Mouse (Mus musculus) lung, postnatal 0 days (tissue): ENCODE results near the gene Arhgap25. TPM values are rescaled to one million over a fixed set of nuclear protein-coding genes. Genes with fewer than 3 reads are reported as not detected.
A peak's percentile ranks its signal among the peaks of the same experiment; 100 is the strongest.
"Not testable (repeated sequence)": the region's sequence is repeated elsewhere in the genome, so short reads cannot be mapped to it uniquely, and the experiment has no call there.

Source experiments
- ATAC-seq: fragments of 200-750 bp; cut with Nextera tagmentation; 2 replicates; pipeline ENCODE4 v1.8.0; 2017; ENCODE audit warnings: moderate library complexity
- DNase-seq: peaks from one replicate; pipeline ENCODE4 v3.0.0-alpha.2; 2016; ENCODE audit warnings: low spot score
- H3K27ac ChIP-seq: fragments of 300-500 bp; sonication (generic); 2 replicates; pipeline ENCODE4 v1.5.1; 2014; ENCODE audit warnings: antibody characterized with exemption, mild to moderate bottlenecking, low read length, mixed read lengths
- H3K27me3 ChIP-seq: fragments of 300-500 bp; sonication (generic); replicated peaks from 2 replicates; pipeline ENCODE4 v1.6.1; 2014; ENCODE audit warnings: low read length, mixed read lengths; ENCODE audit not compliant: insufficient read depth
- H3K36me3 ChIP-seq: fragments of 300-500 bp; sonication (generic); 2 replicates; pipeline ENCODE4 v1.6.1; 2014; ENCODE audit warnings: low read length, mixed read lengths; ENCODE audit not compliant: insufficient read depth
- H3K4me1 ChIP-seq: fragments of 300-500 bp; sonication (generic); 2 replicates; pipeline ENCODE4 v1.6.1; 2014; ENCODE audit warnings: antibody characterized with exemption, low read depth, low read length, mixed read lengths; ENCODE audit not compliant: insufficient read depth
- H3K4me2 ChIP-seq: fragments of 300-500 bp; sonication (generic); replicated peaks from 2 replicates; pipeline ENCODE4 v1.6.1; 2014; ENCODE audit warnings: low read depth, mild to moderate bottlenecking, low read length, moderate library complexity, mixed read lengths
- H3K4me3 ChIP-seq: fragments of 300-500 bp; sonication (generic); 2 replicates; pipeline ENCODE4 v1.5.1; 2014; ENCODE audit warnings: low read depth, low read length
- H3K9ac ChIP-seq: fragments of 300-500 bp; sonication (generic); replicated peaks from 2 replicates; pipeline ENCODE4 v1.6.1; 2014; ENCODE audit warnings: low read depth, mild to moderate bottlenecking
- H3K9me3 ChIP-seq: fragments of 300-500 bp; sonication (generic); 2 replicates; pipeline ENCODE4 v1.6.1; 2016; ENCODE audit warnings: low read length, mixed read lengths
- CTCF ChIP-seq: IDR thresholded peaks from 2 replicates; pipeline ENCODE4 v1.5.1; 2016; ENCODE audit warnings: antibody characterized with exemption, mild to moderate bottlenecking
- EP300 ChIP-seq: IDR thresholded peaks from 2 replicates; pipeline ENCODE4 v1.6.1; 2016; ENCODE audit warnings: antibody characterized with exemption, mild to moderate bottlenecking, control low read depth
- WGBS: fragments of 180-500 bp; shearing (Covaris S2); extraction: QIAGEN DNeasy Blood & Tissue Kit; methylation state at CpG from one replicate; pipeline ENCODE4 v1.1.7; 2014; 5-methylcytosine and 5-hydroxymethylcytosine counted together
- polyA plus RNA-seq: library from polyadenylated mRNA; unstranded; fragments of >200 nt; fragmentation: Nextera tagmentation; extraction: Ambion mirVana; gene quantifications from 2 replicates; pipeline ENCODE4 v1.2.1, GENCODE M21; 2015

Gene Arhgap25
- 9.9 and 10.2 TPM in 2 replicates for polyA plus RNA-seq

DNA sequence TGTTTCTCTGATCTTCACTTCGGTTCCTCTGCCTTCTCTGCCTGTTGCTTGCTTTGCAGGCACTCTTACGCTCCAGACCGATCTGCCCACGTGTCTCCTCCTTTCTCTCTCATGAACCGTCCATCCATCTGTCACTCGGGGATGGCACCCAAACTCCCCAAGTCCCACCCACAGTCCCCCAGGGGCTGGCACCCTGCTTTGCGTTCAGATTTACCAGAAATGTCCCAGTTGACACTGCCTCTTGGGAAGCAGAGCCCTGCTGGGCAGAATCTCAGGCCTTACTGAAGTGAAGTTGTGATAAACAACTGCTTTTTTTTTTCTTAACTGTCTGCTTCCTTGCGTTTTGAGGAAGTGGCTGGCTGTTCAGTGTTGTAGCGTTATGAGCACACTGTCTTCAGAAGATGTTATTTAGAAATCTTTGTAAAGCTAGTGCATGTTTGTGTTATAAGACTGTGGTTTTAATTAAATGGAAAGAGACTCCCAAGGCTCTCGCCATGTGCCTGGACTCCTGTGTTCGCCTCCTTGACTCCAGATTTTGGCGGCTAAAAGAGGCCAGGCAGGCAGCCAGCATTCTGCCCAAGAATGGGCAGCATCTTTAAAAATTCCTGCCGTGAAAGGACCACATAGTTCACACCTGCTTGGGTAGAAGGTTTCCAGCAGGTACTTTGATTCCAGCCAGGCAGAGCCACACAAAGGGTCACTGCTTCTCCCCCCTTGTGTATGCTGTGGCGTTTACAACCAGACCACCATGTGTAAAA lies at the start of gene Arhgap25:
Arhgap25 (minus strand) TSS at position 307 of the 758 bp plus-strand sequence.
- no peaks in the 10 kb centered on the region for H3K4me1 ChIP-seq
- H3K9me3 ChIP-seq = no peaks in the 10 kb centered on the region
- peak within 1 kb of the TSS; percentile 20 for H3K27ac ChIP-seq
- no peak within 1 kb of the TSS for H3K4me3 ChIP-seq
- ATAC-seq (peak; percentile 32; the same call in 1 of the 2 replicates), DNase-seq (peak; percentile 51)
- no peak within 1 kb of the TSS for H3K9ac ChIP-seq
- H3K4me2 ChIP-seq = no peak within 1 kb of the TSS
- TF ChIP-seq CTCF (no peak), EP300 (no peak)
- WGBS = 43% methylated on average over 14 of the region's 14 CpGs
- no peaks in the 10 kb centered on the region for H3K27me3 ChIP-seq
- no peaks in the 10 kb centered on the region for H3K36me3 ChIP-seq

DNA sequence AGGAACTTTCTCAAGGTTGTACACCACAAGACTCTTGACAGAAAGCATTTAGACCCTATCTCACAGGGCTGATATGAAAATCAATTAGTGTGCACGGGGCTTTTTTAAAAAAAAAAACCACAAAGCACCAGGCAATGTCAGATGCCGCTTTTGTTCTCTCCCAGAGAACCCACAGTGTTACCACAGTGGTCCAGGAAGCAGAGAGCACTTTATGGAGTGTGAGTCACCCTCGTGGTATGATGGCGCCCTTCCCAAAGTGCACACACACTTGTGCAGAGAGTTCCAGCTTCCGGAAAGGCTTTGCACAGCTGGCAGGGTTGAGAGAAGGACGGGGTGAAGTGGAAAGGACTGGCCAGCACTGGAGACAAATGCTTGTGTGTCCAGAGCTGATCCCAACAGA lies 49.4 kb upstream of the Arhgap25 start:
- H3K4me3 ChIP-seq = no peak overlapping the region
- no peaks in the 10 kb centered on the region for H3K27me3 ChIP-seq
- 16% methylated on average over 6 of the region's 6 CpGs for WGBS
- no peak overlapping the region for H3K4me2 ChIP-seq
- peak; percentile 98 for ATAC-seq
- H3K9ac ChIP-seq = no peak overlapping the region
- no peaks in the 10 kb centered on the region for H3K9me3 ChIP-seq
- DNase-seq = peak; percentile 94
- H3K4me1 ChIP-seq = no peaks in the 10 kb centered on the region
- TF ChIP-seq EP300 (peak; percentile 79), CTCF (no peak)
- peak overlapping the region; percentile 64; the same call in 1 of the 2 replicates for H3K27ac ChIP-seq
- H3K36me3 ChIP-seq = no peaks in the 10 kb centered on the region

DNA sequence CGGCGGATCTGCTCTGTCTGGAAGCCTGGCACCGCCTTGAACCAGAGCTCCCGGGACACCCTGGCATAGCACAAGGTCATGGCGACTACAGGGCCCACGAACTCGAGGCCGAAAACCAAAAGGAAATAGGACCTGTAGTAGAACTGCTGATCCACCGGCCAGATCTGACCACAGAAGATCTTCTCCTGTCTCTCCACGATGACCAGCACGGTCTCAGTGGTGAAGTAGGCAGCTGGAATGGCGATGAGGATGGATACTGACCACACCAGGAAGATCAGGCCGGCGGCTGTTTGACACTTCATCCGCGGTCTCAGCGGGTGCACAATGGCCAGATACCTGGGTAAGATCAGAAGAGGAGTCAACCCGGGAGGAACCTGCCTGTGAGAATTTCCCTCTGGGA lies 48.5 kb upstream of the Arhgap25 start:
- Histone ChIP-seq H3K27ac (no peak overlapping the region), H3K4me2 (no peak overlapping the region), H3K9ac (no peak overlapping the region), H3K27me3 (no peaks in the 10 kb centered on the region), H3K4me3 (no peak overlapping the region), H3K36me3 (no peaks in the 10 kb centered on the region), H3K4me1 (no peaks in the 10 kb centered on the region), H3K9me3 (no peaks in the 10 kb centered on the region)
- no peak for TF ChIP-seq EP300
- TF ChIP-seq CTCF = no peak
- no peak for ATAC-seq
- 89% methylated on average over 18 of the region's 18 CpGs for WGBS
- DNase-seq = no peak

DNA sequence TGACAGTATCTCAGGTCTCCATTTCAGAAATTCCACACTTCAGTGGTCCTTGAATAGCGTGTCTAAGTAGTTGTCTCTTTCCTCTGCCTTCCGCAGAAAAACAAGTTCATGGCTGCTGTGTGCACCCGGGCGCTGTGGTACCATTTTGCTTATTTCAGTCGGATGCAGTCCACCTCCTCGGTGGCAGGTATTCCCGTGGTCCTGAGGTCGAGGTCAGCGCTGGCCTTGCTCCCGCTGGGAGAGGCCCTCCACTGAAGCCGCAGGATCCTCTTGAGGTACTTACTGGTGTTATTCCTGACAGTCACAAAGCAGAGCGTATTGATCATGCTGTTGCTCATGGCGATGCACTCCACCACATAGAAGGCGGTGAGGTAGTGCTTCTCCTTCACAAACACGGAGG lies 48.0 kb upstream of the Arhgap25 start:
- no peak for TF ChIP-seq EP300
- TF ChIP-seq CTCF = no peak
- Histone ChIP-seq H3K9me3 (no peaks in the 10 kb centered on the region), H3K4me3 (no peak overlapping the region), H3K4me2 (no peak overlapping the region), H3K27me3 (no peaks in the 10 kb centered on the region), H3K27ac (no peak overlapping the region), H3K4me1 (no peaks in the 10 kb centered on the region), H3K9ac (no peak overlapping the region), H3K36me3 (no peaks in the 10 kb centered on the region)
- DNase-seq (no peak), ATAC-seq (no peak)
- 85% methylated on average over 15 of the region's 15 CpGs for WGBS

DNA sequence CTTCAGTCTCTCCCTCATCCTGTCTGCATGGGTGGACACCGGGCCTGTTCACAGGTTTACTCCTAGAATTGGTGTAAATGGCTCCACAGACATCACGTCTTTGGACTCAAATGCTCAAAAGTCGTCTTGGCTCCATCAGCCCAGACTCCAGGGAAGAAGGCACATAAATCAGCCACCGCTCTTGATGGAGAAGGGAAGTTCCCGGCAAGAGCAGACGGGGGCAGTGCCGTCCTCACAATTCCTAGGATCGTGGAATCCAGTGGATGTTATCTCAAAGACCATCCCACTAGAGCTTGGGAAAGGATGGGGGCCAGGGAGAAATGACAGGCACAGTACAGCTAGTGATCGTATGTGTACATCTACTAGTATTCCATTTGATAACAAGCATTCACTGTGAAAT lies 45.2 kb upstream of the Arhgap25 start:
- no peak for ATAC-seq
- H3K4me3 ChIP-seq = no peak overlapping the region
- WGBS = 34% methylated on average over 9 of the region's 9 CpGs

DNA sequence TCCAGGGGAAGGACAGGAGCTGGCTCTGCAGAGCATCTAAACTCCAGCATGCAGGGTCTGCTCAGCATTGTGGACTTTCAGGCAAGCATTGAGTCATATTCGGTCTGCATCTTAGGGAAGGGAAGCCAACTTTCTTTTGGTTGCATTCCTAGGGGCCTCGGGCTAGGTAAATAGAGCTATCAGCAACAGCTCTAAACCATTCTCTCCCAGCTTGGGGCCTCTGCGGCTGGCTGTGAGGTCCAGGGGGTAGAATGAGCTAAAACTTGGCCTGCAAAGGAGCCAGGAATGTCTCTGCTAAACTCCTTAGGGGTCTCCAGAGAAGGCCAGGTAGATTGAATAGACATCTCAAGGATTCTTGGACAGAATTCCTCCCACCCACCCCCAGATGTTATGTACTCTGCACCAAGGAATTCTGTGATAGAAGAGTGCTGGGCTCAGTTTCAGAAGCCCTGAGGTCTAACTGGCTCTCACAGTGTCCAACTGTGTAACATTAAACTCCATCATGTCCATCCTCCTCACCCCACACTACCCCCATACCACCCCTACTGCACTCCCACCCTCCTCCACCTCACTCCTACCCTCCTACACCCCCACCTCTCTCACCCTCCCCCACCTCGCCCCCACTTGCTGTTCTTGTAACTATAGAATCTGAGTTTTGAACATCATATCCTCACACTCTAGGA lies 43.7 kb upstream of the Arhgap25 start:
- no peaks in the 10 kb centered on the region for H3K9me3 ChIP-seq
- H3K4me3 ChIP-seq = no peak overlapping the region
- H3K27me3 ChIP-seq = no peaks in the 10 kb centered on the region
- DNase-seq = no peak
- TF ChIP-seq EP300 (no peak), CTCF (no peak)
- no peak for ATAC-seq
- H3K9ac ChIP-seq = no peak overlapping the region
- H3K4me2 ChIP-seq = no peak overlapping the region
- no peaks in the 10 kb centered on the region for H3K4me1 ChIP-seq
- no peaks in the 10 kb centered on the region for H3K36me3 ChIP-seq
- 32% methylated on average over 4 of the region's 4 CpGs for WGBS
- H3K27ac ChIP-seq = no peak overlapping the region

More for the DNA sequence above, 45.2 kb upstream of the Arhgap25 start:
- no peak overlapping the region for H3K4me2 ChIP-seq
- DNase-seq = peak; percentile 40
- no peaks in the 10 kb centered on the region for H3K27me3 ChIP-seq
- H3K4me1 ChIP-seq = no peaks in the 10 kb centered on the region
- no peaks in the 10 kb centered on the region for H3K36me3 ChIP-seq
- no peak overlapping the region for H3K9ac ChIP-seq
- no peaks in the 10 kb centered on the region for H3K9me3 ChIP-seq
- no peak for TF ChIP-seq EP300
- peak; percentile 66 for TF ChIP-seq CTCF
- no peak overlapping the region for H3K27ac ChIP-seq

DNA sequence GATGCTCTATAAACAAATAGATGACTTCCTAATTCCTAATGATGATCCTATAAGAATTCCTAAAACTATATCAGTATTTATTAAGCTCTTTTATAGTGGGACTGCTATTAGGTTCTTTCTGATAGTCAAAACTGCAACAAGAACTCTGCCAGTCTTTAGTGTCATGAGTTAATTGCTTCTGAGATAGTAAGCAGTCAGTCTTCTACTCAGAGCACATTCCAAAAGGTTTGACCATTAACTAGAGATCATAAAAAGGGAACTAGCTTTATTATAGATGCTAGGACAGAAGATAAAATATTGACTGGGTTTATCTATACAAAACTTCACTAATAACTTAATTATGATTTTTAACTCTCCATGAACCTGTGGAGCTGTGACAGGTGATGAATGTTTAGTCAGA lies 38.8 kb upstream of the Arhgap25 start:
- not testable (repeated sequence) for H3K4me2 ChIP-seq, H3K36me3 ChIP-seq, H3K27ac ChIP-seq, H3K9ac ChIP-seq, H3K4me3 ChIP-seq, DNase-seq, H3K4me1 ChIP-seq, H3K27me3 ChIP-seq, ATAC-seq, H3K9me3 ChIP-seq
